Mouse (Mus musculus) forebrain, postnatal 0 days (tissue): ENCODE measurements around the gene Inpp4b. TPM values are rescaled to one million over a fixed set of nuclear protein-coding genes. Genes with fewer than 3 reads are reported as not detected.

Experiments
- ATAC-seq: fragments of 200-750 bp; cut with Nextera tagmentation; 2 replicates; pipeline ENCODE4 v1.8.0; 2017; ENCODE audit warnings: mild to moderate bottlenecking, moderate library complexity
- DNase-seq: peaks from one replicate; pipeline ENCODE4 v3.0.0-alpha.2; 2015
- H3K27ac ChIP-seq: fragments of 300-500 bp; sonication (generic); 2 replicates; pipeline ENCODE4 v1.5.1; 2014; ENCODE audit warnings: low read depth, mild to moderate bottlenecking, antibody characterized with exemption, low read length, moderate library complexity, mixed read lengths
- H3K27me3 ChIP-seq: fragments of 300-500 bp; sonication (generic); 2 replicates; pipeline ENCODE4 v1.6.1; 2014; ENCODE audit warnings: mild to moderate bottlenecking, low read length, mixed read lengths; ENCODE audit not compliant: insufficient read depth
- H3K36me3 ChIP-seq: fragments of 300-500 bp; sonication (generic); 2 replicates; pipeline ENCODE4 v1.6.1; 2014; ENCODE audit warnings: mild to moderate bottlenecking, moderate library complexity; ENCODE audit not compliant: insufficient read depth
- H3K4me1 ChIP-seq: fragments of 300-500 bp; sonication (generic); 2 replicates; pipeline ENCODE4 v1.6.1; 2014; ENCODE audit warnings: antibody characterized with exemption; ENCODE audit not compliant: insufficient read depth
- H3K4me2 ChIP-seq: fragments of 300-500 bp; sonication (generic); 2 replicates; pipeline ENCODE4 v1.6.1; 2014; ENCODE audit warnings: low read depth, mild to moderate bottlenecking, moderate library complexity
- H3K4me3 ChIP-seq: fragments of 300-500 bp; sonication (generic); 2 replicates; pipeline ENCODE4 v1.5.1; 2014; ENCODE audit warnings: low read depth, low read length, mixed read lengths
- H3K9ac ChIP-seq: fragments of 300-500 bp; sonication (generic); 2 replicates; pipeline ENCODE4 v1.6.1; 2014; ENCODE audit warnings: mild to moderate bottlenecking
- H3K9me3 ChIP-seq: fragments of 300-500 bp; sonication (generic); 2 replicates; pipeline ENCODE4 v1.6.1; 2016; ENCODE audit warnings: low read length
- CTCF ChIP-seq: sonication (generic); IDR thresholded peaks from 2 replicates; pipeline ENCODE4 v1.5.1; 2016; ENCODE audit warnings: antibody characterized with exemption, control low read depth, low read depth
- WGBS: fragments of 180-500 bp; shearing (Covaris S2); extraction: QIAGEN DNeasy Blood & Tissue Kit; methylation state at CpG from one replicate; pipeline ENCODE4 v1.1.7; 2014; 5-methylcytosine and 5-hydroxymethylcytosine counted together
- polyA plus RNA-seq: library from polyadenylated mRNA; unstranded; fragments of >200 nt; fragmentation: Nextera tagmentation; extraction: Ambion mirVana; gene quantifications from 2 replicates; pipeline ENCODE4 v1.2.1, GENCODE M21; 2015
- total RNA-seq: library from RNA; depleted of rRNA; stranded (reverse); fragments of >200 nt; gene quantifications from 2 replicates; pipeline ENCODE4 v1.2.3, GENCODE M21; 2014

Inpp4b gene
- total and polyA plus RNA-seq, 2 experiments from 2014 or later = 6.7 to 10.6 TPM

- Histone ChIP-seq H3K36me3 (no peaks in the 10 kb centered on the region), H3K4me1 (no peaks in the 10 kb centered on the region), H3K4me2 (no peak overlapping the region), H3K27me3 (no peaks in the 10 kb centered on the region), H3K9me3 (no peaks in the 10 kb centered on the region), H3K9ac (no peak overlapping the region), H3K27ac (no peak overlapping the region), H3K4me3 (no peak overlapping the region)
- ATAC-seq = no peak
- no peak for DNase-seq
- WGBS = 61% methylated on average over 3 of the region's 3 CpGs
- no peak for TF ChIP-seq CTCF
Observed at GRCm38 (mm10) chr8:81992966-81993365, 650.6 kb downstream of the Inpp4b start.

GRCm38 (mm10) chr8:81996239-81996638 is 653.9 kb downstream of the Inpp4b start:
- no peaks in the 10 kb centered on the region for H3K36me3 ChIP-seq
- no peak overlapping the region for H3K4me3 ChIP-seq
- no peaks in the 10 kb centered on the region for H3K9me3 ChIP-seq
- no peak for TF ChIP-seq CTCF
- no peaks in the 10 kb centered on the region for H3K4me1 ChIP-seq
- H3K9ac ChIP-seq = no peak overlapping the region
- H3K27me3 ChIP-seq = no peaks in the 10 kb centered on the region
- H3K27ac ChIP-seq = no peak overlapping the region
- no peak for ATAC-seq
- no peak for DNase-seq
- H3K4me2 ChIP-seq = no peak overlapping the region
- WGBS = 67% methylated on average over 3 of the region's 3 CpGs

GRCm38 (mm10) chr8:81996823-81997222 is 654.5 kb downstream of the Inpp4b start:
- WGBS = 53% methylated on average over 1 of the region's 1 CpGs

GRCm38 (mm10) chr8:82004158-82004557 is 661.8 kb downstream of the Inpp4b start:
- DNase-seq (no peak), ATAC-seq (peak; percentile 25; the same call in 1 of the 2 replicates)
- H3K9me3 ChIP-seq = no peaks in the 10 kb centered on the region
- no peaks in the 10 kb centered on the region for H3K36me3 ChIP-seq
- no peak overlapping the region for H3K9ac ChIP-seq
- H3K27me3 ChIP-seq = no peaks in the 10 kb centered on the region
- H3K4me3 ChIP-seq = no peak overlapping the region
- no peak for TF ChIP-seq CTCF
- no peak overlapping the region for H3K27ac ChIP-seq
- no peaks in the 10 kb centered on the region for H3K4me1 ChIP-seq
- no peak overlapping the region for H3K4me2 ChIP-seq
- WGBS = 38% methylated on average over 4 of the region's 4 CpGs

More at GRCm38 (mm10) chr8:81996823-81997222, 654.5 kb downstream of the Inpp4b start:
- H3K4me3 ChIP-seq = no peak overlapping the region
- no peaks in the 10 kb centered on the region for H3K27me3 ChIP-seq
- H3K9me3 ChIP-seq = no peaks in the 10 kb centered on the region
- H3K4me2 ChIP-seq = no peak overlapping the region
- H3K27ac ChIP-seq = no peak overlapping the region
- H3K4me1 ChIP-seq = no peaks in the 10 kb centered on the region
- TF ChIP-seq CTCF = no peak
- DNase-seq = peak; percentile 7
- no peaks in the 10 kb centered on the region for H3K36me3 ChIP-seq
- no peak overlapping the region for H3K9ac ChIP-seq
- ATAC-seq = no peak

- H3K9me3 ChIP-seq = no peaks in the 10 kb centered on the region
- no peak for DNase-seq
- no peak for ATAC-seq
- H3K27ac ChIP-seq = no peak overlapping the region
- H3K36me3 ChIP-seq = no peaks in the 10 kb centered on the region
- WGBS = 15% methylated on average over 2 of the region's 2 CpGs
- no peak for TF ChIP-seq CTCF
- H3K4me3 ChIP-seq = no peak overlapping the region
- no peak overlapping the region for H3K4me2 ChIP-seq
- no peaks in the 10 kb centered on the region for H3K4me1 ChIP-seq
- H3K9ac ChIP-seq = no peak overlapping the region
- H3K27me3 ChIP-seq = no peaks in the 10 kb centered on the region
Observed at GRCm38 (mm10) chr8:82005466-82005865, 663.1 kb downstream of the Inpp4b start.

- Histone ChIP-seq H3K9ac (no peak overlapping the region), H3K36me3 (no peaks in the 10 kb centered on the region), H3K4me1 (no peaks in the 10 kb centered on the region), H3K27ac (no peak overlapping the region), H3K4me3 (no peak overlapping the region), H3K9me3 (no peaks in the 10 kb centered on the region), H3K4me2 (no peak overlapping the region), H3K27me3 (no peaks in the 10 kb centered on the region)
- WGBS = 30% methylated on average over 5 of the region's 5 CpGs
- ATAC-seq = no peak
- TF ChIP-seq CTCF = no peak
- DNase-seq = no peak
Observed at GRCm38 (mm10) chr8:82017792-82018191, 675.4 kb downstream of the Inpp4b start.

GRCm38 (mm10) chr8:82027401-82027800 is 685.0 kb downstream of the Inpp4b start:
- no peaks in the 10 kb centered on the region for H3K9me3 ChIP-seq
- H3K27ac ChIP-seq = no peak overlapping the region
- H3K4me2 ChIP-seq = no peak overlapping the region
- no peak for TF ChIP-seq CTCF
- 15% methylated on average over 3 of the region's 3 CpGs for WGBS
- H3K4me3 ChIP-seq = no peak overlapping the region
- DNase-seq (peak; percentile 66), ATAC-seq (peak; percentile 87)
- H3K9ac ChIP-seq = no peak overlapping the region
- H3K36me3 ChIP-seq = no peaks in the 10 kb centered on the region
- no peaks in the 10 kb centered on the region for H3K4me1 ChIP-seq
- H3K27me3 ChIP-seq = no peaks in the 10 kb centered on the region
